Mouse (Mus musculus) heart, postnatal 25 days (tissue): ENCODE data around the gene Cox5a. TPM values are rescaled to one million over a fixed set of nuclear protein-coding genes. Genes with fewer than 3 reads are reported as not detected.

Source experiments
- DNase-seq: peaks from one replicate; pipeline ENCODE4 v3.0.0; 2022; ENCODE audit warnings: low spot score
- intact Hi-C: fragments of 180-260 bp; cut with DNase I; formaldehyde crosslinking; loops from one replicate; pipeline ENCODE4 v1.15.1; 2025
- total RNA-seq, 2 experiments: library from RNA; stranded (reverse); gene quantifications; 2 replicates each; pipeline ENCODE4 v1.2.3; 2021

Gene Cox5a
- total RNA-seq, 2 experiments from 2014 or later: 2,545 to 2,748 TPM

GRCm38 (mm10) chr9:57559568-57559967 lies 38.5 kb downstream of the Cox5a start:
- no peak for DNase-seq
- intact Hi-C loops: no loop called here

GRCm38 (mm10) chr9:57560263-57560662 lies 39.2 kb downstream of the Cox5a start:
- DNase-seq: no peak
- intact Hi-C loops: no loop called here

- intact Hi-C loops: no loop called here
- peak; percentile 89 for DNase-seq
Observed at GRCm38 (mm10) chr9:57560861-57561710, 40.0 kb downstream of the Cox5a start, which contains the start of gene Scamp2. Gene Scamp2 (plus strand): TSS chr9:57560943.

- DNase-seq: no peak
- intact Hi-C loops: no loop called here
Observed at GRCm38 (mm10) chr9:57561711-57562099, 40.6 kb downstream of the Cox5a start.

GRCm38 (mm10) chr9:57562896-57563372 lies 41.9 kb downstream of the Cox5a start:
- intact Hi-C loops: no loop called here

GRCm38 (mm10) chr9:57564609-57565008 lies 43.5 kb downstream of the Cox5a start:
- intact Hi-C loops: no loop called here
- DNase-seq: no peak

More at GRCm38 (mm10) chr9:57562896-57563372, 41.9 kb downstream of the Cox5a start:
- DNase-seq: peak; percentile 42

- intact Hi-C loops: no loop called here
- DNase-seq: peak; percentile 51
Observed at GRCm38 (mm10) chr9:57565741-57566221, 44.7 kb downstream of the Cox5a start.

- no peak for DNase-seq
- intact Hi-C loops: no loop called here
Observed at GRCm38 (mm10) chr9:57566846-57567245, 45.8 kb downstream of the Cox5a start.

- DNase-seq: no peak
- intact Hi-C loops: no loop called here
Observed at GRCm38 (mm10) chr9:57568500-57568899, 47.4 kb downstream of the Cox5a start.

GRCm38 (mm10) chr9:57574397-57574796 lies 53.3 kb downstream of the Cox5a start:
- no peak for DNase-seq
- intact Hi-C loops: no loop called here

- DNase-seq: no peak
- intact Hi-C loops: no loop called here
Observed at GRCm38 (mm10) chr9:57575577-57575976, 54.5 kb downstream of the Cox5a start.

- intact Hi-C loops: no loop called here
- DNase-seq: no peak
Observed at GRCm38 (mm10) chr9:57577144-57577849, 56.2 kb downstream of the Cox5a start.

Other genes starting within 250 kb of the Cox5a start
- 1 to 10 TPM; 7.8 to 8.7 TPM for gene Ppcdc, start 81.2 kb upstream of the Cox5a start, total RNA-seq
- 1 to 10 TPM; 4.9 to 5.1 TPM for gene Scamp5, start 53.2 kb upstream of the Cox5a start, total RNA-seq
- gene Rpp25, start 17.2 kb upstream of the Cox5a start, total RNA-seq: 1 to 10 TPM; 1.6 to 2.3 TPM
- gene Fam219b, start 16.3 kb downstream of the Cox5a start, total RNA-seq: 1 to 10 TPM; 6.7 to 9.3 TPM
- gene Mpi, start 31.5 kb downstream of the Cox5a start, total RNA-seq: 100 to 1,000 TPM; 160 to 162 TPM
- gene Scamp2, start 39.7 kb downstream of the Cox5a start, total RNA-seq: 10 to 100 TPM; 24.6 to 24.8 TPM
- 1 to 10 TPM; 6.8 to 8.9 TPM for gene Ulk3, start 68.2 kb downstream of the Cox5a start, total RNA-seq
- not detected for gene Cplx3, start 85.0 kb downstream of the Cox5a start, total RNA-seq
- gene Lman1l, start 99.5 kb downstream of the Cox5a start, total RNA-seq: not detected
- gene Csk, start 132.4 kb downstream of the Cox5a start, total RNA-seq: 10 to 100 TPM; 23.5 to 27.4 TPM
- gene Cyp1a2, start 162.4 kb downstream of the Cox5a start, total RNA-seq: not detected
- gene Cyp1a1, start 166.7 kb downstream of the Cox5a start, total RNA-seq: under 1 TPM in 1 of 2 experiments, not detected in 1; 0.08 TPM
- gene Edc3, start 187.3 kb downstream of the Cox5a start, total RNA-seq: 1 to 10 TPM; 4.9 to 7.0 TPM
- 10 to 100 TPM; 27.6 to 29.2 TPM for gene Clk3, start 244.6 kb downstream of the Cox5a start, total RNA-seq